ENCODE assay signal across 12 mouse cellular contexts in the genomic region with DNA sequence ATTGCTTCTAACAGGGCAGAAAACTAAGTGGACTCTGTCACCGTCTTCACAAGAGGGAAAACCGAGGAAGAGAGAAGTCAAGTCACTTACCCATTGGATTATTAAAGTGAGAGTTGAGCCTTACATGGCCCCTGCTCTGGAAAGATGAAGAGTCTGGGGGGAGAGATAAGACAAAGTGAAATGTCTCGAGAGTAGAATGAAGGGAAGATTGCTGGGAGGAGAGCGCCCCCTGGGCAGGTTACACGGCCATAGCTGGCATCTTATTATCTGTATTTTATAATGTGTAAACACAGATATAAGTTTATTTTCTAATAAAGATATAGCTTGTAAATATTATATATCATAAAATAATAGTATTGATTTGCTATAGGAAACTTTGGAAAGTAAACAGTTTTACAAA. TPM values are rescaled to one million over a fixed set of nuclear protein-coding genes. Genes with fewer than 3 reads are reported as not detected.
DNase-seq lines count a peak whose midpoint lies in the region; ATAC-seq and TF ChIP-seq lines count a peak whose summit lies in the region.
"Had no signal": no experiment of that assay in that cellular context is flagged by ENCODE, and none has a peak within 500 bp of the region (broad histone marks: within the 10 kb centered on the region; RNA-seq: fewer than 3 reads in every experiment).

No protein-coding gene starts in this region.

- H3K9me3 ChIP-seq in G1E (replicated peaks), result no peaks in the 10 kb centered on the region
- H3K9me3 ChIP-seq: embryonic facial prominence, embryonic 12.5 days; neural tube, embryonic 13.5 days had no signal

- peaks cover 10% of the 10 kb centered on the region; the same call in 1 of the 2 replicates for H3K27me3 ChIP-seq in G1E (ENCODE audit: insufficient read depth, low read length)
- H3K27me3 ChIP-seq: embryonic facial prominence, embryonic 12.5 days had no signal

- no peak overlapping the region for H3K4me3 ChIP-seq in layer of hippocampus, adult 2 months
- H3K4me3 ChIP-seq in G1E (ENCODE audit: low read depth, low read length), result no peak overlapping the region
- H3K4me3 ChIP-seq: embryonic facial prominence, embryonic 12.5 days; neural tube, embryonic 13.5 days had no signal

- peak; percentile 68 for TF ChIP-seq CTCF in layer of hippocampus, adult 2 months (conservative IDR thresholded peaks at IDR 0.05)
- TF ChIP-seq CTCF in G1E (IDR thresholded peaks at IDR 0.05; ENCODE audit: low read depth, low read length), result peak; percentile 23; the same call in 1 of the 2 replicates

- DNase-seq in layer of hippocampus, adult 2 months (ENCODE audit: low spot score in 2 of 2), result no peak
- DNase-seq in layer of hippocampus, adult 9-10 months (ENCODE audit: low spot score), result no peak
- peak; percentile 53 for DNase-seq in G1E (ENCODE audit: low spot score)
- peak; percentile 67 for DNase-seq in c-Kit-positive CD71-positive TER-119-positive erythroid progenitor cells, embryonic 14.5 days (ENCODE audit: low spot score)
- DNase-seq in urinary bladder, adult 18-20 months (ENCODE audit: low spot score in 2 of 2), result no peak
- DNase-seq: right cerebral cortex, postnatal 4 days; thymus, postnatal 25 days had no signal

- peak; percentile 50 for ATAC-seq in G1E (ENCODE audit: extremely low read depth, insufficient number of reproducible peaks, low FRiP score, poor library complexity, severe bottlenecking)
- 0 out of 2 replicates have a peak, but pooled peaks have one; percentile 42 for ATAC-seq in megakaryocyte progenitor cell, adult 5-6 weeks (replicated peaks; ENCODE audit: poor library complexity)
- no peak for ATAC-seq in cerebellum, adult (ENCODE audit: insufficient number of reproducible peaks, low FRiP score, low TSS enrichment)

- peaks cover 40% of the 10 kb centered on the region for H3K4me1 ChIP-seq in G1E (ENCODE audit: insufficient read depth, low read depth, low read length)
- H3K4me1 ChIP-seq: neural tube, embryonic 13.5 days had no signal

- peaks cover 2% of the 10 kb centered on the region for H3K36me3 ChIP-seq in G1E (replicated peaks)
- H3K36me3 ChIP-seq: embryonic facial prominence, embryonic 12.5 days; neural tube, embryonic 13.5 days had no signal

- no peak overlapping the region for H3K27ac ChIP-seq in layer of hippocampus, adult 2 months
- H3K27ac ChIP-seq: embryonic facial prominence, embryonic 12.5 days; macrophage; neural tube, embryonic 13.5 days had no signal

RNA-seq across cellular contexts. Expression of a gene that starts 47.4 kb away (rescaled TPM):
- under 1 TPM; 0.41 to 0.54 TPM for total RNA-seq in layer of hippocampus, adult 2 months (2021)
- not detected in 2 replicates for total RNA-seq in G1E (2014; fragmentation: Nextera tagmentation)
- total RNA-seq in G1E (2017), result 0.05 TPM in 1 of 2 replicates, not detected in the other
- not detected in 2 replicates for polyA plus RNA-seq in G1E (2012)
- not detected in 2 replicates for total RNA-seq in megakaryocyte progenitor cell, adult 5-6 weeks (2015)
- total RNA-seq in megakaryocyte progenitor cell, adult 5-6 weeks (2017), result not detected in 2 replicates
- polyA plus RNA-seq: macrophage had no signal

Comparison
In these comparisons a context has a peak if more than half of its experiments do, and no peak if none do; other contexts are left out.
1. DNase-seq: peak in G1E (single experiment) and c-Kit-positive CD71-positive TER-119-positive erythroid progenitor cells, embryonic 14.5 days (single experiment); none in layer of hippocampus, adult 2 months (0 of 2), layer of hippocampus, adult 9-10 months (single experiment) and urinary bladder, adult 18-20 months (0 of 2).